Mouse (Mus musculus) megakaryocyte-erythroid progenitor cell, adult 5-6 weeks (primary cell): ENCODE results near the gene Naaladl2. TPM values are rescaled to one million over a fixed set of nuclear protein-coding genes. Genes with fewer than 3 reads are reported as not detected.
"Not testable (repeated sequence)": the region's sequence is repeated elsewhere in the genome, so short reads cannot be mapped to it uniquely, and the experiment has no call there.

Experiments used
- ATAC-seq: replicated peaks from 2 replicates; pipeline ENCODE4 v1.8.0; 2016; ENCODE audit warnings: mild to moderate bottlenecking, inconsistent platforms; ENCODE audit not compliant: severe bottlenecking, poor library complexity, low FRiP score, low TSS enrichment
- total RNA-seq, 2 experiments: library from RNA; stranded (forward) in 1 of 2; stranded (reverse) in 1 of 2; fragments of 200-1000, 215-1000 nt in 1 of 2; fragments of >200 nt in 1 of 2; fragmentation: Nextera tagmentation in 1 of 2; gene quantifications; 2 replicates each; pipeline ENCODE4 v1.2.3; 2014 to 2017

The Naaladl2 gene
- total RNA-seq (2014; fragmentation: Nextera tagmentation) (not detected in 2 replicates), total RNA-seq (2017) (not detected in 2 replicates)

DNA sequence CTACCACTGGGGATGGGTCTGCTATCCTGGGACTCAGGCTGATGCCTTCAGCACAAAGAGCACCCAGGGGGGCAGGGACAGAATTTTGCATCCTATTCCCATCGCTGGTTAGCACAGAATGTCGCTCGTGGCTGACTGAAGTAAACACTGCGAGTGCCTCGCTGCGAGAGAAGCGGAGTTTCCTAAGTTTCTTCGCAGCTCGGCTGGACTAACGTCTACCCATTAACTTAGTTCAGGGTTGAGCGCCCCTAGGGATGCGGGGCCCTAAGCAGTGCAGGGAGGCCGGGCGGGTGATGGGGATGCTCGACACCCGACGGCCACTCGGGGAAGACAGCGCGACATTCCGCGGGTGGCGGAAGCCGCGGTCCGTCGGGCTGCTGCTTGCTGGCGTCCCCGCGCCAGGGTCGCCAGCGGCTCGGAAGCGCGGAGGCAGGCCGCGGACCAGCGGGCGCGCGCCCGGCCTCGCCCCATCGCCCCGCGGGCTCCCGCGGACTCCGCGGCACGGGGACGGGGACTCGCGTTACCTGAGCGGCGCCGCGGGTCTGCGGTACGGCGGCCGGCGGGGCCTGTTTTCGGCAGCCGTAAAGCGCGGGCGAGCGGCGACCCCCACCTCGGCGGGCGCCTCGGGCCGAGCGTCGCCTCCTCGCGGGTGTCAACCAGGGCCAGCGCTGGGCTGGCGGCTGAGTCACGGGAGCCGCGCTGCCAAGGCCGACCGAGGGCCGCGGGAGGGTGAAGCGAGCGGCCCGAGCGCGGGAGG is at the start of gene Naaladl2:
Naaladl2 (minus strand) TSS at position 707 of the 757 bp plus-strand sequence.
- ATAC-seq: no peak

GRCm38 (mm10) chr3:25151721-25152120 is 7.7 kb upstream of the Naaladl2 start:
- no peak for ATAC-seq

GRCm38 (mm10) chr3:25147271-25147670 is 3.2 kb upstream of the Naaladl2 start:
- ATAC-seq: no peak

DNA sequence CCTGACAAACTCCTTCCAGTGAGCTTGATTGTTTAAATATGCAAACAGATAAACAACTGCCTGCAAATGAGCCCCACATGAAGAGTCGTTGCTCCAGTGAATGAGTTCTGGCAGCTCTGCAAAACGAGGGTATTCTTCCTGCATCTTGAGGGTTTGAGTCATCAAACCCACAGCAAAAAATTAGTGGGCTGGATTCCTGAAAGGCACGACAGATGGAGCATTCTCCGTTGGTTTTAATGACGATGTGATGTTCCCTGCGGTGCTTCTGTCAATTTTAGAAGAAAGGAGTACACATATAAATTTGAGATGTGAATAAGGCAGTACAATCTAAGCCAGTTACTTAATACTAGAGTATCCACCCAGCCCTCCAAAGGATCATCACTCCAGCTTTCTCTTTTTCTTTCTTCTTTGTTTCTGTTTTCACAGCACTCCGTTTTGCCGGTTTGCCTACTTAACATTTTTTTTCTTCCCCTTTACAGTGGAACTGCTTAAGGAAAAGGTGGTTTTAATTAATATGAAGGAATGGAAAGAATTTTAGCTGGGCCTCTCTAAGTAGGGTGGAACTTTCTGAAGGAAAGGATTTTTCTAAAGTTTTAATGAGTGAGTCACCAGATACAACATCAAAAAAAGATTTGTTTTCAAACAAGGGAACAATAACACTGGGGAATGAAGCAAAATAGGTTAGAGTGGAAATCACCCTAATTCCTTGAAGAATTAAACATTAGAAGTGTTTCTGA is 1.1 kb upstream of the Naaladl2 start:
- ATAC-seq: no peak

DNA sequence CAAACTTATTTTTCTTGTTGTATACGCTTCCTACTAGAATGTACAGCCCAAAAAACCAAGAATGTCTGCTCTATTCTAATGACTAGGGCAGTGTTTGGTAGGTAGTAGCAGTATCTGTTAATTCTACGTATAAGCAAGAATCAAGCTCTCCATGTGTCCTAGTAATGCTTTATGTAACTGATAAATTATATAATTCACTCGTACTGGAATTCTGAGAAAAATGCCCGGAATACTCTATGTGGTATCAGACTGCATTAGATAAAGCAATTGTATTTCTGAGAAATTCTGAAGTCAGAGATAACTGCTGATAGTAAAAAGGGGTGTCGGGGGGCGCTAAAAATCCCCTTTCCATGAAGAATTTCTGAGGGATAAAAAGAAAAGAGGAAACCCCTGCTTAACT is 950 bp downstream of the Naaladl2 start:
- ATAC-seq: no peak

DNA sequence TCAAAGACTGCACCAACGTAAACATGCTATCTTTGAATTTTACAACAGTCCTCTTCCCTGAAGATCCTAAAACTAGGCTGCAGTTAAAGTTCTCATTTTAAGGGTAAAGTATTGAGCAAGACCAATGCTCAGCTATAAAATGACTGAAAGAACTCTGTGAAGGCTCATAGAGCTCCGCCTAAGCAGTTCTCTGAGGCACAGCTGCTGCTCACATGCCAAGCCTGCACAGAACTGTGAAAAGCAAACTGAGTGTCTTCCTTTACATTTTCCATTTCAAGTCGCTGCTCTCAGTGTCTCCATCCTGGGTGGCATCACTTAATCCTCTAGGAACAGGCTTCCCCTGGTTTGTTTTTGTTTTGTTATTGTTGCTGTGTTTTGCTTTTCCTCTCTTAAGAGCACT is 12.2 kb downstream of the Naaladl2 start:
- no peak for ATAC-seq

- ATAC-seq: no peak
Observed at GRCm38 (mm10) chr3:25127864-25128263, 16.2 kb downstream of the Naaladl2 start.

DNA sequence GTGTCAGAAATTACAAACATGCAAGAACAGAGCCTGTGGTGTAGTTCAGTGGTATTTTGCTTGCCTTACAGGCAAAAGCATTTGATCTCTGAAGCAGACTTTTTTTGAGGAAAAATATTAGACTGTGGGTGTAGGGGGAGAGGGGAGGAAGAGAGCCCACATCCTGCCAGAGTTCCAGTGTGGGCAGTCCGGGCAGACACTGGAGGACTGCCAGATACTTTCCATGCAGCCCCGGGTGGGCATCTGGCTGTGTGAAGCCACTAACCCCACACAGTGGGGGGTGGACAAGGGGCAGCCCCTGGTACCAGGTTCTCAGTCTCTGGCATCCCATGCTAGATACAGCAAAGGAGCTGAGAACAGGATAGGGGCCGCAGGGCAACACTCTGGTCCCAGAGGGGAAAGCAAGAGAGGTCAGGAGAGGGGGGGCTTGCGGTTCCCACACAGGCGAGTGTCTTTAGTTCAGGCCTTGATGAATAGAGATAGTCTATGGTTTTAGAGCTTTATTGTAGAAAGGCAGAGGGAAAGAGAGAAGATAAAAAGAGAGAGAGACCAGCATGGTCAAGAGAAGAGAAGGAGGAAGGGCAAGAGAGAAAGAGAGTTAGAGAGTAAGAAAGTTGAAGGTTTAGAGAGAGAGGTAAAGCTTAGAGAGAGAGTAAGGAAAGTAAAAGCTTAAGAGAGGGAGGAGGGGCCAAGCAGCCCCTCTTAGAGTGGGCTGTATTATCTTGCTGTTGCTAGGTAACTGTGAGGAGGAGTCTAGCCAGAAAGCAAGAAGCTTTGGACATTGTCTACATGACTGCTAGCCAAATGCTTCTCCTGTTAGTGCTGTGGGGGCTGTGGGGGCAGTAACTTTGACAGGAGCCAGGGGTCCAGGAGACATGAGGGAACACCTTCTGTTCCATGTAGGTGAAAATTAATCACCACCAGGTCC is 18.9 kb downstream of the Naaladl2 start:
- ATAC-seq: no peak

GRCm38 (mm10) chr3:25113107-25113506 is 31.0 kb downstream of the Naaladl2 start:
- ATAC-seq: no peak

DNA sequence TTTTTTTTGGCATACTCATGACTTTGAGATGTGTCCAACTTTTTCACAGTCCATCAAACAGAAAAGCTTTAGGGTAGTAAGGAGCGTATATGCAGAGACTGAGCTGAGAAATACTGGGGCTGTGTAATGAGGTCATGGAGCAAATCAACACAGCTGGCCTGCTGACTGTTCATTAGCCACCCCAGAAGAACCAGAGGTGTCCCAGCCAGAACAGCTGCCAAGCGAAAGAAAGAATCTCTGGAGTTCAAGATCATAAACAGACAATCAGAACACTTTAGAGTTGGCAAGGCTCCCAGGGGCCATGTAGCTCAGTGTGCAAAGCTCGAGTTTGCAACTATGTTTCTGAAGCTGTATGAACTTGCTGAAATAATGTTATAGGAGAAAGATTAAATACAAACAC is 35.1 kb downstream of the Naaladl2 start:
- ATAC-seq: no peak

GRCm38 (mm10) chr3:25092986-25093385 is 51.1 kb downstream of the Naaladl2 start:
- ATAC-seq: no peak

DNA sequence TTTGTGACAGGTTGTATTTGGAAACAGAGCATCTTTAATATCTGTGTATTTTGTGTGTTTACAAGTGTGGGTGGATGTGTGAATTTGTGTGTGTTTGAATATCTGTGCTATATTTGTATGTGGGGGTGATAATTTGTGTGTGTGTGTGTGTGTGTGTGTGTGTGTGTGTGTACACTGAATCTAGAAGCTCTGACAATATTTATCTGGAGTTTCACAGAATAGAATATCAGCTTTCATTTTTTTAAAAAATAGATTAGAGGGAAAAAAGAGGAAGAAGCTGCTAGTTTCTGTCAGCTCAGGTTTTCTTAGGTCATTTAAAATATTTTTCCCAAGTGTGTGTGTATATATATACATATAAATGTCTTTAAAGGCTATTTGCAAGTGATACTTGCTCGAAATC is 68.3 kb downstream of the Naaladl2 start:
- no peak for ATAC-seq

DNA sequence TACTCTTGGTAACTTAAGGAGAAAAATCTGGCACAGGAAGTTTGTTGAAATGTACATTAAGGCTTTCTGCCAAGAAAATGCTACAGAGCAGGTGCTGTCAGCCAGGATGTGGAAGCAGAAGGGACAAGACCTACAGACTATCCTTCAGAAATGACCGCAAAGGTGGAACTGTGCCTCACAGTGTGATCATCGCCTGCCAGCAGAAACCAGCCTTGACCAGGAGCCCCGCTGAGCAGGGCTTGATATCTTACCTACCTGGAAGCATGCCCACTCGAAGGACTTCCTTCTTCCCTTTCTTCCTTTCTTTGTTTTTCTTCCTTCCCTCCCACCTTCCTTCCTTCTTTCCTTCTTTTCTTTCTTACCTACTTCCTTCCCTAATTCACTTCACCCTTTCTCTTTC is 69.8 kb downstream of the Naaladl2 start:
- ATAC-seq: no peak

- no peak for ATAC-seq
Observed at GRCm38 (mm10) chr3:25073821-25074220, 70.2 kb downstream of the Naaladl2 start.

GRCm38 (mm10) chr3:25063217-25063616 is 80.8 kb downstream of the Naaladl2 start:
- ATAC-seq: no peak

- no peak for ATAC-seq
Observed at GRCm38 (mm10) chr3:25052975-25053374, 91.1 kb downstream of the Naaladl2 start.

- ATAC-seq: no peak
Observed at GRCm38 (mm10) chr3:25019972-25020371, 124.1 kb downstream of the Naaladl2 start.

DNA sequence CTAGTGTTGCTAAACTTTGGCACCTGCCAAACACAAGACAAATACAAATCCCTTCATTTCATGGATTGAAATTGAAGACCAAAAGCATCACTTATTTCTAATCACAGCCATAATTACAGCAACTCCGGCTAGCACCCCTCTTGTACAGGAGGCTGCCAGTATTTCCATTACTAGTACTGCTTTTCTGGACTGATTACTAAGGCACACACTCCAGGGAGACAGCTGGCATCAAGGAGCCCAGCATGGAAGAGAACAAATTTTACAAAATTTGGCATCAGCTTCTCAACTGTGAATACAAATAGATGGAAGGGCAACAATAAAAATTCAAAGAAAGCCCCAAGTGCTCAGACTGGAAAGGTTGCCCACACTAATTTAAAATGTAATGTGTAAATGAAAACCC is 133.3 kb downstream of the Naaladl2 start:
- no peak for ATAC-seq

DNA sequence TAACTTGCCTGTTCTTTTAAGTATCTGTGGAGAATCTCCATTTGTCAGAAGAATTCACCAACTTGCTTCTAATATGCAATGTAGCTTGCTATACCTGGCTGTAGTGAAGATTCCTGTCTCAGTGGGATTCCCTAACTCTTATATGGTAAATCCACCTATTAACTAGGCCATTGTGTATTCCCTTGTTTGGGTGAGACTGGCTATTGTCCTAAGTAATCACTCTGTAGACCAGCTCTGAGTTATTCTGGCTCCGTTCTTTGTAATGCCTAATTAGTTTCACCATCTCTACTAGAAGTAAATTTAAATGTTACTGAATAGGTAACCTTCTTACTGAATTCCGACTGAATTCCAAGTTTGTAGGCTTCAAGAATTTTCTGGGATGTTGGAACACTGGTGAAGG is 137.3 kb downstream of the Naaladl2 start:
- ATAC-seq: not testable (repeated sequence)

GRCm38 (mm10) chr3:24992577-24992976 is 151.5 kb downstream of the Naaladl2 start:
- no peak for ATAC-seq
